Mouse (Mus musculus) embryonic facial prominence, embryonic 10.5 days (tissue): ENCODE measurements around the gene Fcamr. TPM values are rescaled to one million over a fixed set of nuclear protein-coding genes. Genes with fewer than 3 reads are reported as not detected.

Source experiments
- DNase-seq: peaks from one replicate; pipeline ENCODE4 v3.0.0-alpha.2; 2017; ENCODE audit warnings: low spot score
- H3K27ac ChIP-seq: fragments of 300-500 bp; sonication (generic); replicated peaks from 2 replicates; pipeline ENCODE4 v1.5.1; 2016; ENCODE audit warnings: mild to moderate bottlenecking
- H3K27me3 ChIP-seq: fragments of 300-500 bp; sonication (generic); replicated peaks from 2 replicates; pipeline ENCODE4 v1.6.1; 2016; ENCODE audit warnings: low read depth, mild to moderate bottlenecking; ENCODE audit not compliant: poor library complexity, severe bottlenecking
- H3K36me3 ChIP-seq: fragments of 300-500 bp; sonication (generic); replicated peaks from 2 replicates; pipeline ENCODE4 v1.6.1; 2016; ENCODE audit warnings: mild to moderate bottlenecking, moderate library complexity
- H3K4me1 ChIP-seq: fragments of 300-500 bp; sonication (generic); 2 replicates; pipeline ENCODE4 v1.6.1; 2016
- H3K4me3 ChIP-seq: fragments of 300-500 bp; sonication (generic); 2 replicates; pipeline ENCODE4 v1.5.1; 2016; ENCODE audit warnings: mild to moderate bottlenecking, moderate library complexity
- H3K9me3 ChIP-seq: fragments of 300-500 bp; sonication (generic); 2 replicates; pipeline ENCODE4 v1.6.1; 2016; ENCODE audit warnings: mild to moderate bottlenecking
- WGBS: fragments of 180-500 bp; shearing (Covaris S2); methylation state at CpG from one replicate; pipeline ENCODE4 v1.1.7; 2016; 5-methylcytosine and 5-hydroxymethylcytosine counted together
- polyA plus RNA-seq: library from polyadenylated mRNA; unstranded; fragments of >200 nt; fragmentation: Nextera tagmentation; extraction: Ambion mirVana; gene quantifications from 2 replicates; pipeline ENCODE4 v1.2.1, GENCODE M21; 2016

Fcamr gene
- polyA plus RNA-seq, 1 experiment from 2014 or later: not detected

DNA sequence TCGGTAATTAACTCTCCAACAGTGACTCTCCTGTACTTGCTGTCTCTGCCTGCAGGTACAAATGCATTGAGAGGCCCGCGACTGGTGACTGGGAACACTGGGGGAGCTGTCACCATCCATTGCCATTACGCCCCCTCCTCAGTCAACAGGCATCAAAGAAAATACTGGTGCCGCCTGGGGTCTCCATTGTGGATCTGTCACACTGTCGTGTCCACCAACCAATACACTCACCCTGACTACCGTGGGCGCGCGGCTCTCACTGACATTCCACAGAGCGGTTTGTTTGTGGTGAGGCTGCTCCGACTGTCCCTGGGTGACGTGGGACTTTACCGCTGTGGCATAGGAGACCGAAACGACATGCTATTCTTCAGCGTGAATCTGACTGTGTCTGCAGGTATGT is 10.6 kb downstream of the Fcamr start:
- 69% methylated on average over 17 of the region's 17 CpGs for WGBS
- Histone ChIP-seq H3K9me3 (no peaks in the 10 kb centered on the region), H3K36me3 (no peaks in the 10 kb centered on the region), H3K4me1 (no peaks in the 10 kb centered on the region), H3K27me3 (no peaks in the 10 kb centered on the region), H3K4me3 (no peak overlapping the region), H3K27ac (no peak overlapping the region)
- no peak for DNase-seq

DNA sequence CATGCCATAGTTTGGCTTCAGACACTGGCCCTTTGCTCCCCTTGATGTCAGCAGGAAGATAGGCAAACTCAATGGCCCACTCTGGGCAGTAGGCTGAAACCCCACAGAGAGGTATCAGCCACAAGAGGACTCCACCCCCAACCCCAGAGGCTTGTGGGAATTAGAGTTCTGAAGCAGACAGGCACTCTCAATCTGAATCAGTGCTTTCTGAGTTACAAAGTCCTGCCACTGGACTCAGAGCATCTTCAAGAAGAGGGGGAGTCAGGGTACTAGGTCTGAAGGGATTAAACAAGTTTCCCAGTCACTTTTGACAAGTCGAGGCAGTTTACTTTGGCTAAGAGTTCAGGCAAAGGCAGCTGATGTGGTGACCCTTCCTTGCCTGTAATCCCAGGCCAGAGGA is 19.0 kb downstream of the Fcamr start:
- no peak for DNase-seq
- H3K36me3 ChIP-seq: no peaks in the 10 kb centered on the region

DNA sequence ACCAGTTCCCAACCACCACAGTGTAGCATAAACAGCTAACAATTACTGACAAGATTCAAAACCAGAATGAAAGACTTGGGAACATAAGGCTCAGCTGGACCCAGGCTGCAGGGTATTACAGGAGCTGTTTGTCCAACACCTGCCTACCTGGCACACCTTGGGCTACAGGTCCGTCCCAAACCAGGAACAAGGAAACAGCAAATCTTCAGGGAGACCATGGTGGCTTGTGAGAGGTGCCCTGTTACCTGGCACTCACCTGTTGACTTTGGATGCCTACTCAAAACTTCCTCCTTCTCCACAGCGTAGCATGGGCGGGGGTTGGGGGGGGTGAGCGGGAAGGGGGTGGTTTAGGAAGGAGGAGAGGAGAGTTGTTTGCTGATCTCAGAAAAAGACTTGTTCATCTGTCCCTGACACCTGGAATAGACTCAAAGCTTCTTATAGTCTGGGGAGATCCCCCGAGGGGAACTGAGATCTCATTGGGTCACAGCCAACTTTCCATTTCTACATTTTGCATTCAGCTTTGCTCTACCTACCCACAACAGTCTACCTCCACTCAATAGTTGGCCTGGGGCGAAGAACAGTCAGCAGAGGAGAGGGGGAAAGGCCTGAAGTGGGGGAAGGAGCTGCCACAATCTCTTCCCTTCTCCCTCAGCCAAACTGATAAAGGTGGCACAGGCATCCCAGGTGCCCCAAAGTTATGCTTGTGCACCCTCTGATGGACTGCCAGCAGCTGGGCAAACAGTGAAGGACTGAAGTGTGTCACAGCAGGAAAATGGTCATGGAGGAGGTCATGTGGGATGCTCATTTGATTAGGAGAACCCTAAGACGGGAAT is 19.8 kb downstream of the Fcamr start:
- no peak for DNase-seq
- H3K9me3 ChIP-seq: no peaks in the 10 kb centered on the region
- H3K27ac ChIP-seq: no peak overlapping the region

More for the DNA sequence above, 19.0 kb downstream of the Fcamr start:
- Histone ChIP-seq H3K4me3 (no peak overlapping the region), H3K4me1 (no peaks in the 10 kb centered on the region), H3K27me3 (no peaks in the 10 kb centered on the region), H3K27ac (no peak overlapping the region), H3K9me3 (no peaks in the 10 kb centered on the region)
- 63% methylated on average over 1 of the region's 1 CpGs for WGBS

DNA sequence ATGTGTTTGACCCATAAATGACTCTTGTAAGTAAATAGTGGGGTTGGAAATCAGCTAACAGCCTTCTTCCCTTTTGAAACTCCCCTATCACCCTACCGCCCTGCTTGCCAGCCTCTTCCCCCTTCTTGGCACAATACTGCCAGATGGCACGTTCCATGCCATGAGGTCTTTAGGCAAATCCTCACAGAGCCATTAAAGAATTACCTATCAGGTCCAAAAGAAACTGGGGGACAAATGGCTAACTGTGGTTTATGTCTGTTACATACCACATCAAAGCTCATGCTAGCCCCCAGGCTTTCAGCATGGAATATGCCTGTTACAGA is 20.4 kb downstream of the Fcamr start:
- H3K27me3 ChIP-seq: no peaks in the 10 kb centered on the region
- 92% methylated on average over 2 of the region's 2 CpGs for WGBS
- no peak for DNase-seq
- no peaks in the 10 kb centered on the region for H3K36me3 ChIP-seq
- H3K27ac ChIP-seq: no peak overlapping the region
- no peak overlapping the region for H3K4me3 ChIP-seq
- no peaks in the 10 kb centered on the region for H3K9me3 ChIP-seq
- no peaks in the 10 kb centered on the region for H3K4me1 ChIP-seq

More for the DNA sequence above, 19.8 kb downstream of the Fcamr start:
- H3K4me1 ChIP-seq: no peaks in the 10 kb centered on the region
- WGBS: 85% methylated on average over 7 of the region's 7 CpGs
- H3K4me3 ChIP-seq: no peak overlapping the region
- no peaks in the 10 kb centered on the region for H3K27me3 ChIP-seq
- no peaks in the 10 kb centered on the region for H3K36me3 ChIP-seq

DNA sequence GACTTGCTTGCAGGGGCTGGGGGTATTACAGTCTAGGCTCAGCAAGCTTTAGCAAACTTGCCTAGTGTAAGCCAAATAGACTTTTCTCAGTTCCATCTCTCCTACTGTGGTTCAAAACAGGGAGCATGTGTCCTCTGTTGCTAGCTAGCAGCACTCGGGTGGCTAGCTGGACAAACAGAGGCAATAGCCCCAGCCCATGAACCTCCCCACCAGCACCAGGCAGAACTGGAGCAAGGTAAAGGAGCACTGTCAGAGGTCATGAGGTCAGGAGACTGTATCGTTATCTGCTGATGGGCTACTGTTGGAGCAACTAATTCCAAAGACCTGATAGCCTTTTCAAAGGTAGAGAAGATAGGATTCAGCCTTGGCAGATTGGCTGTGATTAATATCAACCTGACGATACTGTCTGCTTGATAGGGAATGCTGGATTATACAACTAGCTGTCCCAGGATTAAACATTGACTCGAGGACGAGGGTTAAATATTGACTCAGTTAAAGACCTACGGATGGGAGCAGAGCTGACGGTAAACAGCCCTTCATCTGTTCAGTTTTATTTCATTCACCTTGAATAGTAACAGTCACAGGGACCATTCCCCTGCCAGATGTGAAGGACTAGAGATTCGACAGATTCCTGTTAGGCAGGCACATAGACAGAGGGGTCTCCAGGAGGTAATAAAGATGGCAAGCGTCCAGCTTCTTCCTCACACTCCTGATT is 21.4 kb downstream of the Fcamr start:
- Histone ChIP-seq H3K9me3 (no peaks in the 10 kb centered on the region), H3K4me1 (no peaks in the 10 kb centered on the region), H3K27me3 (no peaks in the 10 kb centered on the region), H3K27ac (no peak overlapping the region), H3K4me3 (no peak overlapping the region), H3K36me3 (no peaks in the 10 kb centered on the region)
- DNase-seq: no peak
- 86% methylated on average over 9 of the region's 9 CpGs for WGBS

DNA sequence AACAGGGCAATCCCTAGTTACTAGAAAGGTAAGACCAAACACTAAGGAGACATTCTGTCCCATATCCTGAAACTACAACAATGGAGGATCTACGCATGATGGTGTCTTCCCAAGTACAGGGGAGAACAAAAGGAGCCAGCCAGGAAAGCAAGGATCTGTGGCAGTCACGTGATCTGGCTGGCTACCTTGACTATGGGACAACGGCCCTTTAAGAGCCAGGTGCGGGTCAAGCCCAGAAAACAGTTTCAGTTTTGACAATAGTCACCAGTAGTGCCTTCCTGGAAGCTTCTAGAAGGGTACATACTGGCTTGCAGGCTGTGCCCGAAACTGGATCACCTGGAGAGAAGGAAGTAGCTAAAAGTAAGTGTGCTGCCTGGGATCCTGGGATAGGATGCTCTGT is 25.7 kb downstream of the Fcamr start, which contains the start of gene Pigr:
Gene Pigr (plus strand): TSS at position 237 of the 400 bp plus-strand sequence.
- H3K4me3 ChIP-seq: no peak within 1 kb of the TSS
- no peak within 1 kb of the TSS for H3K27ac ChIP-seq
- WGBS: 90% methylated on average over 5 of the region's 5 CpGs
- DNase-seq: no peak
- no peaks in the 10 kb centered on the region for H3K9me3 ChIP-seq
- no peaks in the 10 kb centered on the region for H3K27me3 ChIP-seq
- no peaks in the 10 kb centered on the region for H3K4me1 ChIP-seq
- H3K36me3 ChIP-seq: no peaks in the 10 kb centered on the region

DNA sequence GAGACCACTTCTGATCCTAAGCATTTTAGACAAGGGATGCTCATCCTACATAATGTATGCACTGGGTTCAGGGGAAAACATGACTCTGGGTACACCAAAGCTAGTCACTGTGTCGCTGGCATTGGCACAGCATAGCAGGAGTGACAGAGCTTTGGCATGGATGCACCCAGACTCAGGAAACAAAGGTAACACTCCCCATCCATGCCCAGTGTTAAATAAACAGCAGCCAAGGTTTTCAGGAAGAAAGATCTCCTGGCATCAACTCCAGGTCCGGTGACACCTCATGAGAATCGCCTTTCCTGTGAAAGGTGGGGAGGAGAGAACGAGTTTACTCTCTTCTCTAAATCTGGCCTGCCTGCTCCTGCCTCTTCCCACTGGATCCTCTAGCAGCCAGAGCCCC is 28.0 kb downstream of the Fcamr start:
- no peak for DNase-seq
- Histone ChIP-seq H3K4me3 (no peak overlapping the region), H3K36me3 (no peaks in the 10 kb centered on the region), H3K9me3 (no peaks in the 10 kb centered on the region), H3K27ac (no peak overlapping the region), H3K4me1 (no peaks in the 10 kb centered on the region), H3K27me3 (no peaks in the 10 kb centered on the region)
- 86% methylated on average over 4 of the region's 4 CpGs for WGBS

DNA sequence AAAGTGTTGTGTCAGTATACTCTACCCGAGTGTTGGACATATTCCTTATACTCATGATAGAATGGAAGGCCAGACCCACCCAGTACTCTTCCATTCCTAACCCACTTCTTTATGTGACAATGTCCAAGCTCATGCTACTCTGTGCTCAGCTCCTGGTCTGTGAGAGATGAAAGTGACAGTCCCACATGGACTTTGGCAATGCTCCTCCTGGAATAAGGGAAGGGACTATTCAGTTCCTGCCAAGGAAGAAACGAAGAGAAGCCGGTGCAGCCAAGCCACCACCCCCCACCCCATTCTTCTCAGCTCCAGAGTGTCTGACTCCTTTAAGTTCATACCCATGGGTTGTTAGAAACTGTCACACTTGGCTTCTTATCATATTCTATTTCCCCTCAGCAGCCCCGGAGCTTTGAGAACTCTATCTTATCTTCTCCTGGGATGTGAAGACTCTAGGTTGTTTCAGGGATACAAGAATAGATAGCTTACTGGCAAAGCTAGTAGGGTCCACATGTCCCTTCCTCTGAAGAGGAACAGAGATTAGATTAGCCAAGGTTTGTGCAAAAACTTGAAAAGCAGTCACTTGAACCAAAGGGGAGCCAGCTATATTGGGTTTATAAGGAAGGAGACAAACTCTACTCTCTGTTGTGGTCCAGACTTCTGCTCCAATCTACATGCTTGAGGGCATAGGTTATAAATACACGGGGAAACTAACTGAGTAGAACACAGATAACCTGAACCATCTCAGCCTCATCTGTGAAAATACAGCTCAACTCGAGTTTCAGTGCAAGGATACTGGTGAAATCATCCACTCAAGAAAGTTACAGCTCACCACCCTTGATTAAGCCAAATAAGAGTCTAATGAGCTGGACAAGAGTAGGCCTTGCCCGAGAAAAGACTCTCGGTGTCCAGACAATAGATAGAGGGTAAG is 29.5 kb downstream of the Fcamr start:
- no peak for DNase-seq
- H3K27me3 ChIP-seq: no peaks in the 10 kb centered on the region
- no peak overlapping the region for H3K4me3 ChIP-seq
- no peak overlapping the region for H3K27ac ChIP-seq
- no peaks in the 10 kb centered on the region for H3K36me3 ChIP-seq
- 82% methylated on average over 8 of the region's 8 CpGs for WGBS
- no peaks in the 10 kb centered on the region for H3K9me3 ChIP-seq
- no peaks in the 10 kb centered on the region for H3K4me1 ChIP-seq

DNA sequence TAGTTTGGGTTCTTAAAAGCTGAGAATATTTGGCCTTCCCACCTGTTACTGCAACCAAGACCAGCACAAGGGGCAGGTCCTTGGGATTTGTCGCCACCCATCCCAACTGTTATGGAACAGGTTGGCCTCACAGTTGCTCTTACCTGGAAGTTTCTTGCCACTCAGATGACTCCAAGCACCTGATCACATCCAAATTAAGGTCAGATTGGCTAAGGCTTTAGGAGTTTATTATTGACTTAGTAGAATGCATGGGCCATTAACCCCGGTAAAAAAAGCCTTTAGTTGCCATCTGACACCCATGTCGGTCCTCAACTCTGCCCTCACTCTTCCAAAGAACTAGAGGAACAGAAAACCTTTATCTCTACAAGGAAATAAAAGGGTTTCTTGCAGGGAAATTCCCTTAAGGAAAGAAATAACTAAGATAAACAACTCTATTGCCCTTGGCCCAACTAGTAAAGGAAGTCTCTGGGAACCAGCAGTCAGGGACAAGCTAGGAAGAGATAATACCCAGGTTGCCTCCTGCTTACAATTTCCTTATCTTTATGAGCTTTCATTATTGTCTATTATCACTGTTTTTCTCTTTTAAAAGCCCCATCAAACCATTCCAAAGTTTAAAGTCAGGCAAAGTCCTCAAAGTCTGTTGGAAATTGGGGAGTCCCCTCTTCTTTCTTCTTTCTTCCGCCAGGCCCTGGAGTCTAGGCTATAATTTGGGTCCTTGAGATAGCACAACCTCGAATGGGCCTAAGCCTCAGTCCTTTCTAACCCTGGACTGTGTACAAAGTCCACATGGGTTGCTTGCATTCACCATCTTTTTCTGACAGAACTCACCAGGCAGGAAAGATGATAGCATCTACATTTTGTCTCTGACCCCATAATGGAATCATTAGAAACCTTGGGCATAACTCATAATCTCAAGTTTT is 31.8 kb downstream of the Fcamr start:
- H3K36me3 ChIP-seq: no peaks in the 10 kb centered on the region
- no peaks in the 10 kb centered on the region for H3K9me3 ChIP-seq
- DNase-seq: no peak
- H3K4me3 ChIP-seq: no peak overlapping the region
- H3K27me3 ChIP-seq: no peaks in the 10 kb centered on the region
- no peaks in the 10 kb centered on the region for H3K4me1 ChIP-seq
- no peak overlapping the region for H3K27ac ChIP-seq
- 80% methylated on average over 5 of the region's 5 CpGs for WGBS

DNA sequence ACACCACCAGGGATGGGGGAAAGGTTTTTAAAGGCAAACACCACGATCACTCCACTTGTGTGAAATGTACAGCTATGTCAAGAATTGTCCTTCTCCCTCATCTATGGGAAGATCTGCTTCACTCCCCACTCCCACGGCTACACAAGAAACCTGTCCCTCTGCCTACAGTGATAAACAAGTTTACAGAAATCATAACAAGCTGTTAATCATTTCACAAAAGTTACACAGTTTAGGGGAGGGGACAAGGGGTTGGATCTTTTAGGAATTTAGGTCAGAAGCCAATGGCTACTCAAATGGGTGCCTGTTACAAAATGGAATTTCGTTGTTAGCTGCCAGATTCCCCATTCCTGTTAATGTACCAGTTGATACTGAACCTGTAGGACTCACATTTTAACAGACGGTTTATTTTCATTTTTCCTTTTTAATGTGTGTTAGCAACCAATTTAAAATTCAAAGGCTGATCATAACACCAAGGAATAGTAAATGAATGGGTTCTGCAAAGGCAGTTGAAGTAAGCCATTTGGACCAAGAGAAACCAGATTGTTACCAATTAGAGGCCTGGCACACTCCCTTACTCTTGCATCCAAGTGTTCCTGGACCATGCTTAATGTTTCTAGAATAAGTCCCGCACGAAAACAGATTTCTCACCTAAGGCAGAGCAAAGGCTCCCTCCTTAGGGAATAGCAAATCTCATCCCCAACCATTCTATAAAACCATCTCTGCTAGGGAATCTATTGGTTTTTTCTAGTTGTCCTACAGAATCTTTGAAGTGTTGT is 34.6 kb downstream of the Fcamr start:
- H3K9me3 ChIP-seq: no peaks in the 10 kb centered on the region
- WGBS: 89% methylated on average over 6 of the region's 6 CpGs

DNA sequence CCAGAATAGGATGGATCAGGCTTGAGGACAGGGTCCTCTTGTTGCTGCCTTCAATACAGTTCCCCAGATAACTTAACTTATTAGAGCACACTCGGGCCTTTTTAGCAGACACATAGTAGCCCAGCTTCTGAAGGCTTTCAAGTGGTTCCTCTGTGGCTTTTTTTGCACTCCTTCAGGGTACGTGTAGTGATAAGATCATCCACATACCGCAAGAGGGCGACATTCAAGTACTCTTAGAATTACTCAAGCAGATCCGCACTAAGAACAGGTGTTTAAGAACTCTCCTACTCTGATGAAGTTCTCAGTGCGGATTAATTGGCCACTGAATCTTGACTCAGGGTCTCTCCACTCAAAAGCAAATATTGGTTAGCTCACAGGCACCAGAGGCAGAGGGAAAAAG is 37.6 kb downstream of the Fcamr start:
- Histone ChIP-seq H3K27ac (no peak overlapping the region), H3K36me3 (no peaks in the 10 kb centered on the region), H3K4me3 (no peak overlapping the region), H3K9me3 (no peaks in the 10 kb centered on the region), H3K27me3 (no peaks in the 10 kb centered on the region), H3K4me1 (no peaks in the 10 kb centered on the region)
- 55% methylated on average over 6 of the region's 6 CpGs for WGBS
- DNase-seq: no peak

More for the DNA sequence above, 34.6 kb downstream of the Fcamr start:
- H3K4me3 ChIP-seq: no peak overlapping the region
- H3K27me3 ChIP-seq: no peaks in the 10 kb centered on the region
- H3K4me1 ChIP-seq: no peaks in the 10 kb centered on the region
- no peaks in the 10 kb centered on the region for H3K36me3 ChIP-seq
- DNase-seq: no peak
- H3K27ac ChIP-seq: no peak overlapping the region
